Comparison of ENCODE assay signal across 10 mouse cellular contexts in the genomic region with DNA sequence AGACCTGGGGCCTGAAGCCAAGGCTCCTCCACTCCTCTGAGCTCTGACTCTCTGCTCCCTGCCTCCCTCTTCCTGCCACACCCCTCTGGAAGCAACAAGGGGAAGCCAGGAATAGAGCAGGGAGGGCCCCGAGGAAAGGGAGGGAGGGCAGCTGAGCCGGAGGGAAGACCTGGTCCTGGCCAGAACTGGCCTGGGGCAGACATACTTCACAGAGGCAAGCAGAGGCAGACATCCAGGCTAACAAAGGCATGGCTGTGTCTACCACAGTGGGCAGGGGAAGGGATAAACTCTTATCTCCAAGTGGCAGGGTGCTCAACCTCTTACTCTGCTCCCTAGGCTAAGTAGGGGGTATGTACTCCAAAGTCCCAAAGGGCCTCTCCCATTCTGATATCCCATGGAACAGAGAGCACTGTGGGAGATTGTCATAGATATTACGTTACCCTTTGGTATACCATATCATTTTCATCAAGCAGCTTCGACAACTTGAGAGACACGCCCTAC. TPM values are rescaled to one million over a fixed set of nuclear protein-coding genes. Genes with fewer than 3 reads are reported as not detected.
DNase-seq lines count a peak whose midpoint lies in the region; ATAC-seq and TF ChIP-seq lines count a peak whose summit lies in the region.
"Had no signal": no experiment of that assay in that cellular context is flagged by ENCODE, and none has a peak within 500 bp of the region (broad histone marks: within the 10 kb centered on the region; RNA-seq: fewer than 3 reads in every experiment).

No protein-coding gene starts in this region.

- 57% methylated on average over 5 of the region's 5 CpGs for WGBS in kidney, adult 2 months
- 35% methylated on average over 5 of the region's 5 CpGs for WGBS in lung, embryonic 16.5 days
- WGBS in midbrain, embryonic 13.5 days = 70% methylated on average over 5 of the region's 5 CpGs

- 0 out of 2 replicates have a peak, but pooled peaks cover 3% of the 10 kb centered on the region for H3K36me3 ChIP-seq in kidney, adult 2 months (ENCODE audit: control insufficient read depth, insufficient read depth, low read length)
- H3K36me3 ChIP-seq in lung, embryonic 16.5 days (ENCODE audit: control insufficient read depth, insufficient read depth, low read length) = peaks cover 8% of the 10 kb centered on the region
- peaks cover 26% of the 10 kb centered on the region for H3K36me3 ChIP-seq in midbrain, embryonic 13.5 days

- H3K9me3 ChIP-seq in lung, embryonic 16.5 days (ENCODE audit: control insufficient read depth, low read length) = no peaks in the 10 kb centered on the region
- H3K9me3 ChIP-seq in midbrain, embryonic 13.5 days = no peaks in the 10 kb centered on the region
- H3K9me3 ChIP-seq: hindbrain, embryonic 15.5 days had no signal

- H3K4me2 ChIP-seq in lung, embryonic 16.5 days (ENCODE audit: low read depth, low read length) = no peak overlapping the region
- no peak overlapping the region for H3K4me2 ChIP-seq in midbrain, embryonic 13.5 days (replicated peaks)
- H3K4me2 ChIP-seq: hindbrain, embryonic 15.5 days had no signal

- ATAC-seq in lung, embryonic 16.5 days (ENCODE audit: low read depth) = peak; percentile 78
- ATAC-seq in midbrain, embryonic 13.5 days = no peak
- ATAC-seq: Patski had no signal

- TF ChIP-seq POLR2A in kidney, adult 2 months (IDR thresholded peaks at IDR 0.05; ENCODE audit: low read depth, low read length) = no peak

- no peak overlapping the region for H3K27ac ChIP-seq in kidney, adult 2 months (ENCODE audit: insufficient read depth, low read depth, low read length)
- peak overlapping the region; percentile 66 for H3K27ac ChIP-seq in lung, embryonic 16.5 days (ENCODE audit: low read length)
- no peak overlapping the region for H3K27ac ChIP-seq in midbrain, embryonic 13.5 days
- H3K27ac ChIP-seq: hindbrain, embryonic 15.5 days had no signal

- peak; percentile 32 for DNase-seq in ovary, adult 18-20 months (ENCODE audit: low spot score)
- no peak for DNase-seq in ovary, postnatal 10 days (ENCODE audit: low spot score)
- DNase-seq in gastrocnemius, postnatal 10 days = peak; percentile 44
- DNase-seq in kidney, adult 2 months = peak; percentile 77
- DNase-seq in layer of hippocampus, adult 9-10 months (ENCODE audit: low spot score) = no peak
- no peak for DNase-seq in thymus, postnatal 0 days (ENCODE audit: low spot score)

- 0 out of 2 replicates have a peak, but pooled peaks cover 18% of the 10 kb centered on the region for H3K4me1 ChIP-seq in kidney, adult 2 months (ENCODE audit: control insufficient read depth, insufficient read depth, low read length)
- peaks cover 41% of the 10 kb centered on the region for H3K4me1 ChIP-seq in lung, embryonic 16.5 days (replicated peaks; ENCODE audit: control insufficient read depth, insufficient read depth, low read length)
- peaks cover 7% of the 10 kb centered on the region for H3K4me1 ChIP-seq in midbrain, embryonic 13.5 days (replicated peaks)

- H3K9ac ChIP-seq in lung, embryonic 16.5 days (ENCODE audit: low read length) = no peak overlapping the region
- no peak overlapping the region for H3K9ac ChIP-seq in midbrain, embryonic 13.5 days (replicated peaks)
- H3K9ac ChIP-seq: hindbrain, embryonic 15.5 days had no signal

- no peaks in the 10 kb centered on the region for H3K27me3 ChIP-seq in kidney, adult 2 months (replicated peaks; ENCODE audit: control insufficient read depth, insufficient read depth, low read length)
- H3K27me3 ChIP-seq in lung, embryonic 16.5 days (ENCODE audit: control insufficient read depth, insufficient read depth, low read depth, low read length) = no peaks in the 10 kb centered on the region
- no peaks in the 10 kb centered on the region for H3K27me3 ChIP-seq in midbrain, embryonic 13.5 days
- H3K27me3 ChIP-seq: hindbrain, embryonic 15.5 days; Patski had no signal

- H3K4me3 ChIP-seq in kidney, adult 2 months (ENCODE audit: insufficient read depth, low read depth, low read length) = no peak overlapping the region
- no peak overlapping the region for H3K4me3 ChIP-seq in lung, embryonic 16.5 days (ENCODE audit: low read length)
- H3K4me3 ChIP-seq in midbrain, embryonic 13.5 days (replicated peaks) = no peak overlapping the region
- H3K4me3 ChIP-seq: hindbrain, embryonic 15.5 days had no signal

- TF ChIP-seq CTCF in kidney, adult 2 months (conservative IDR thresholded peaks at IDR 0.05; ENCODE audit: insufficient read depth, insufficient read length, low read depth, low read length) = no peak

RNA-seq across cellular contexts. Expression of a gene that starts 7.4 kb away (rescaled TPM):
- total RNA-seq in gastrocnemius, postnatal 10 days (2021) = 100 to 1,000 TPM in 1 of 2 experiments, 10 to 100 TPM in 1; 91.3 to 102 TPM
- polyA plus RNA-seq in kidney, adult 2 months (2012; rRNA removed) = 197 and 230 TPM in 2 replicates
- 184 and 192 TPM in 2 replicates for polyA plus RNA-seq in lung, embryonic 16.5 days (2015; fragmentation: Nextera tagmentation; extraction: Ambion mirVana)
- polyA plus RNA-seq in thymus, postnatal 0 days (2015; fragmentation: Nextera tagmentation; extraction: Ambion mirVana) = 33.9 and 38.1 TPM in 2 replicates
- 123 and 133 TPM in 2 replicates for polyA plus RNA-seq in midbrain, embryonic 13.5 days (2015; fragmentation: Nextera tagmentation; extraction: Ambion mirVana)

RNA-seq across cellular contexts. Expression of a gene that starts 15.8 kb away (rescaled TPM):
- 10 to 100 TPM; 33.8 to 43.3 TPM for total RNA-seq in gastrocnemius, postnatal 10 days (2021)
- polyA plus RNA-seq in kidney, adult 2 months (2012; rRNA removed) = 45.9 and 47.2 TPM in 2 replicates
- polyA plus RNA-seq in lung, embryonic 16.5 days (2015; fragmentation: Nextera tagmentation; extraction: Ambion mirVana) = 137 TPM in 2 replicates
- 131 and 134 TPM in 2 replicates for polyA plus RNA-seq in thymus, postnatal 0 days (2015; fragmentation: Nextera tagmentation; extraction: Ambion mirVana)
- polyA plus RNA-seq in midbrain, embryonic 13.5 days (2015; fragmentation: Nextera tagmentation; extraction: Ambion mirVana) = 166 and 169 TPM in 2 replicates

RNA-seq across cellular contexts. Expression of a gene that starts 42.4 kb away (rescaled TPM):
- total RNA-seq in gastrocnemius, postnatal 10 days (2021) = 10 to 100 TPM; 41.0 to 44.3 TPM
- polyA plus RNA-seq in kidney, adult 2 months (2012; rRNA removed) = 110 and 126 TPM in 2 replicates
- 62.9 and 66.2 TPM in 2 replicates for polyA plus RNA-seq in lung, embryonic 16.5 days (2015; fragmentation: Nextera tagmentation; extraction: Ambion mirVana)
- polyA plus RNA-seq in thymus, postnatal 0 days (2015; fragmentation: Nextera tagmentation; extraction: Ambion mirVana) = 66.2 and 66.9 TPM in 2 replicates
- polyA plus RNA-seq in midbrain, embryonic 13.5 days (2015; fragmentation: Nextera tagmentation; extraction: Ambion mirVana) = 72.4 and 77.0 TPM in 2 replicates

Comparison
In these comparisons a context has a peak if more than half of its experiments do, and no peak if none do; other contexts are left out.
1. DNase-seq: peak in ovary, adult 18-20 months (single experiment), gastrocnemius, postnatal 10 days (single experiment) and kidney, adult 2 months (single experiment); none in ovary, postnatal 10 days (single experiment), layer of hippocampus, adult 9-10 months (single experiment) and thymus, postnatal 0 days (single experiment).